Mouse (Mus musculus) WW6 (cell line): ENCODE data around the gene Tnni3.

Experiments
- DNase-seq: peaks from one replicate; pipeline ENCODE4 v3.0.0-alpha.2; 2013; ENCODE audit warnings: low read depth, low spot score

The Tnni3 gene

DNA sequence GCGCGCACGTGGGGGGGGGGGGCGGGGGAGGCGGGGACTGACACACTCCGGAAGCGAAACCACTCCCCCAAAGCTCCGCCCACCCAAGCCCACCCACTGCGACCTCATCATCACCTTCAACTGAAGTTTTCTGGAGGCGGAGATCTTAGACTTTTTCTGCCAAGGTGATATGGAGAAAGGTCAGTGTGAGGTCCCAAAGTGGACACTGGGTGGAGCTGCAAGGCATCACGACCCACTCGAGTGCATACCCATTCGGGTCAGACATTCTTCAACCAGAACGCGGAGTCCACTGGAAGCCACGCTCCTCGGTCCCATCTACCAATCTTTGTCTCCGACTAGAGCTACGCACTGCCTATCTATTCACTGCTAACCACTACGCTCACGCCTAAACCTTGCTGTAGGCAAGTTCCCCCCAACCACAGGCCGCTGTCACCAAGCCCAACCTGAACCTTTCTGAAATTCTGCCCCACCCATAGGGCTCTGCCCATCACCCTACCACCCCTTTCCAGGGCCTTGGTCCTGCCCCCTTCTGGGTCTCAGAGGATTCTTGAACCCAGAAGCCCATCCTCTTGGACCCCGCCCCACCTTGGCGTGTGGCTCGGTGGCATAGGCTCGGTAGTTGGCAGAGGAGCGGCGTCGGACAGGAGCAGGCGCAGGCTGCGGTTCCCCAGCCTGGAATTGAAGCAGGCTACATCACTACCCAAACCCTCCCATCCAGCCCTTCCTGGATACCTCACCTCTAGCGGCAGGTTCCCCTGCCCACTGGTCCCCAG is 2.6 kb downstream of the Tnni3 start:
- DNase-seq = no peak

DNA sequence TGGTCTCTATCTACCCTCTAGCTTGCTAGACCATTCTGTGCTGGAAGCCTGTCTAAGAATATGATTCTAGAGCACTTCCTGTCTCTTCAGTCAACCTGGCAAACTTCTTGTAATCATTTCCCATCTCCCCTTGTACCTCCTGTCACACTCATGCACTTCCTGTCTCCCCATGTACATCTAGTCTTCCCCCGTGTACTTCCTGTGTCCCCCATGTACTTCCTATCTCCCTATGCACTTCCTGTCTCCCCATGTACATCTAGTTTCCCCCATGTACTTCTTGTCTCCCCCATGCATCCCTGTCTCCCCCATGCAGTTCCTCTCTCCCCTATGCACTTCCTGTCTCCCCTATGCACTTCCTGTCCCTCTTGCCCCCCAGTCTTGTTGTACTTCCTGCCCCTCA is 5.5 kb downstream of the Tnni3 start:
- no peak for DNase-seq

DNA sequence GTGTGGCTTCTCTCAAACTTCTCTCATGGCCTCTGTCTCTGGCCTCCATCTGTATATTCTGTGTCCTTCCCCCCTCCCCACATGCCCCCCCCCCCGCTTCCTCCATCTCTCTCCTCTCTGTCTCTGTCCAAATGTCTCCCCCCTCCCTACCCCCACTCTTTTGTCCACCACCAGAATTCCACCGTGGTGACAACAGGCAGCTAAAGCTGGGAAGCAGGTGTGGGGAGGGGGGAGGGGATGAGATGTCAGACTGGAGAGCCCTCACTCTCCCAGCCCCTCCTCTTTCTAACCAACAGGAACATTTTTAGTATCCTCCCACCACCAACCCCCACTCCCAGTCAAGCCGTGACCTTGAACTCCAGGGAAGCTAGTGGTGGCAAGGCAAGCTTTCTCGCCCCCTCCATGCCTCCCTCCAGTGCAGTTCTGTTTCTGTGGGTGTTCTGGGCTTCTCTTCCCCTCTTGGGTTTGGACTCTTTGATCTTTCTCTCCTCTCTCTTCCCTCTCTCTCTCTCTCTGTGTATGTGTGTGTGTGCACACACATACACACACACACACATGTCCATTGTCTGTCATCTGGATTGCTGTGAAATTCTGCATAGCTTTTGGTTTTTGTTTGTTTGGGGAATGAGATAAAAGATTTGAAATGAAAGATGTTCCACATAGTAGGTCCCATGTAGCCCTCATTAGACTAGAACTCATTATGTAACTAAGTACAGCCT is 7.5 kb downstream of the Tnni3 start, which contains the start of gene Tnnt1:
Tnnt1 (minus strand) TSS at position 51 of the 719 bp plus-strand sequence.
- DNase-seq = no peak

DNA sequence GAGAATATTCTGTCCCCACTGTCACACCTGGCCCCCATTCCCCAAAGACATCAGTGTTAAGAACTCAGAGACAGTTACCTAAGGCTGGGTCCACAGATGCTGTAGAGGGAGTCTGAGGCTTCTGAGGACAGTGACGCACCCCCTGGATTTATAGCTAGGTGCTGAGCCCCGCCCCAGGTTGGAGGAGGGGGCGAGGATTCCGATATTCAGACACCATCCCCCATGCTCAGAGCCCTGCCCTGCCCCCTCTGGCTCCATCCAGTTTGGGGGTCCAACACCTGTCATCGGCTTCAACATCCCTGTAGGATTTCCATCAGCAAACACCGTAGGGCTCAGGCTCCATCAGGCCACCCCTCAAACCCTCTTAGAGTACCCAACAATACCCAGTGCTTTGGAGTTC is 8.2 kb downstream of the Tnni3 start:
- no peak for DNase-seq

DNA sequence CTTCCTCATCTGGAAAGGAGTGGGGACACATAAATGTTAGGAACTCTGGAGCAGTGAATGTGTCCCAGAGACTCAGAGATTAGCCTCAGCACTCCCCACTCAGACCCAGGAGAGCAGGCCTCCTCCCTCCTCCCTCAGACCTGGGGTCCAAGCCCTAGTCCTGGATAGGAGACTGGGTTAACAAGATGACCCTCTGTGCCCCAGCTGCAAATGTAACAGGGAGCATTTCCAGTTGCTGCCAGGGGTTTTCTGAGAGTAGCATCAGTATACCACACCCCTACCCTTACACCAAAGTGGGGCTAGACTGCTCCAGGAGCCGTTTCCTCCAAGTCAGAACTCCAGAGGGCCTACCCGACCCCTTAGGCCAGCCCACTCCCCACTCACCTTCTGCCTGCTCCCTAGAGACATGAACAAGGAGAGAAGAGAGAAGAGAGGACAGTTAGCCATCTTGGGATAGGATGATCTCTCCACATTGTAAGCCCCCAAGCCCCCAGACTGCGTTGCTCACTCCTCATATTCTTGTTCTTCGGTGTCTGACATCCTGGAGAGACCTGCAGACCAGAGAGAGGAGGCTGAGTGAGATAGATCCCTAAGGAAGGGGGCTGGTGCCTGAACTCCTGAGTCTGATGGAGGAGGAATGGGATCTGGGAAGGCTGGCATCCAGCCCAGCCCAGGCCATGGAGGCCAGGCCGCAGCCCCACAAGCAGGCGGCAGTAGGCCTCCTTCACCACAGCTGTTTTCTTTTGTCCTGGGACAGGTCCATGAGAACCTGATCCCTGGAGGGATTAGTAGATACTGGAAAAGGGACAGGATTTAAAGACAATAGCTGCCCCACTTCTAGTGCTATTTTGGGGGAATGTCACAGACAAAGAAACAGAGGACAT is 10.0 kb downstream of the Tnni3 start:
- no peak for DNase-seq

DNA sequence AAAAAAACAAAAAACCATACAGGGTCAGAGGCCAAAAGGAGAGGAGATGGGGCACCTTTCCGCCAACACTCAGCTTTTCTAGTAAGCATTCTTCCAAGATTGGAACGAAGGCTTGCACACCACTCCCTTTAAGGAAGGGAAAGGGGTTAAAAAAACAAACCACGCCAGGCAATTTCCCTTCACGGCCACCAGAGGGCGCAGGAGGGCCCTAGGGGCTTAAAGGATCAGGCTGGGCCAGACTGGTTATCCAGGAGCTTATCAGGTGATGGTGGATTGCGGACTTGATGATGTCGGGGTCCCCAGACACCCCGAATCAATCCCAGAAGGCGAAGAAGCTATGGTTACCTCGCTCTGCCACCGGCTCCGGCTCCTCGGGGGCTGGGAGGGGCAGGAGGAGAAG is 10.8 kb downstream of the Tnni3 start:
- no peak for DNase-seq

DNA sequence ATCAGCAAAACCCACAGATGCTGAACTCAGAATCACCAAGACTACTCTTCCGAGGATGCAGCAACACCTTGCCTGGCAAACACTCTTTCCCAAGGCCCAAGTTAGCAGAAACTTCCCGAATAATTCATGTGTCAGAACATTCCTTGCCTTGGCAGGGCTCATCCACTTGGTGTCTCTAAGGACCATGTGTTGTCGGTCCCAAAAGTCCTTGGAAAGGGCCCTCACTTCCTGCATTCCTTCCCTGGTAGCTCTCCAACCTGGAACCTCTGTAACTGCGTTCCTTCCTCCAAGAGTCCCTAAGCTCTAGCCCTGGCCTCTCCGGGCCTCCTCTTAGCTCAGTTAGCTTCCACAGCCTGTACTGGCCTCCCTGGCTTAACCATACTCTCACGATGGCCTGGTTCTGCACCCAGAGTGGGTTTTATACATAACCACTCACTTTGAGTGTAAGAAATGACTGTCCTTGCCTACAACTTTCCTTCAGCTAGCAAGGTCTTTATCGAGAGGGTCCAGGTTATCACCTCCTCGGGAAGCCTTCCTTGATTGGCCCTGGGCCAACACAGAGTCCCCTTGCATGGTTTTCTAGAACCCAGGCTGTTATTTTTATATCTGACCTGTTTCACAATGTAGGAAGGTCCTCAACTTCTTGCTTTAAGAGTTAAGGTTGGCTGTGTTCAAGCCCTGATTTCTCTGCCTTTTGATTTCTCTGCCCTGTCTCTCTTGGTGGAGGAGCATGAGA is 12.4 kb downstream of the Tnni3 start:
- DNase-seq = no peak

DNA sequence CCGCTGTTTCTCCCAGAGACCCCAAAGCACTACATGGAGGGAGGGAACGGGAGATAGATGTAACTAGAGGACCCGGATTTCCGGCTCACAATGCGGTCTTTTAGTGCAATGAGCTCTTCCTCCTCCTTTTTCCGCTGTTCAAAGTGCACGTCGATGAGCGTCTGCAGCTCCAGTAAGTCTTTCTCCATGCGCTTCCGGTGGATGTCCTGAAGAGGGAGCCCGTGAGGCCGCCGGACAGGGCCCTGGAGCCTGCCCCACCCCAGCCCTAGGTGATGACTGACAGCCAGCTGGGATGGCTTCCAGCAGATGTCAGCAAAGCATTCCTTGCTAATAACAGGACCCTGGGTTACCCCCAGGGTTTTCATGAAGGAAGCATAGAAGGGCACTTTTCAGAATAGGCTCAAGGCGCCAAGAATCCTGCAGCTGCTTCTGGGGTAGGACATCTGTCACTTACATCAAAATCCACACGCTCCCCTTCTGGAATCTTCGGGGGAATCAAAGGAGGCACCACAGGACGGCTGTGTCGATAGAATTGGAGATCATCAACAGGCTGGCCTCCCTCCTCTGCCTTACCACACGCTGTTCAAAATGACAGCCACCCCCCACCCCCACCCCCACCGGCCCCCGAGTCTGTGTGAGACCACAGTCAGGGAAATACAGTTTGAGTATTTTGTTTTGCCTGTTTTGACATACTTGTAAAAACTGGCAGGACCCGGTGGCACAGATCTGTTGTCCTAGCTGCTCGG is 14.0 kb downstream of the Tnni3 start:
- no peak for DNase-seq

DNA sequence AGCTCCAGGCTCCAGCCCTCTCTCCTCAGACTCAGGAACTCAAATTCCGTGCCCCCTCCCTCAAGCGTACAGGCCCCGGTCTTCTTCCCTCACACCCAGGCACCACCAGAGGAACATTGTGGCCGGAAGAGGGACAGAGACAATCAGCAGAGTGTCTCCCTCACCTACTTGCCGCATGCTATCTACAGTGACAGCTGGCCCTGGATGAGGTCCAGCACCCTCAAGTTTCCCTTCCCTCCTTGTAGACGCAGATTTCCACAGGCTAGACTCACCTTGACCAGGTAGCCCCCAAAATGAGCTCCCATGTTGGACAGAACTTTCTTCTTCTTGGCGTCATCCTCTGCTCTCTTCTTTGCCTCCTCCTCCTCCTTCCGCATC is 15.3 kb downstream of the Tnni3 start:
- no peak for DNase-seq

DNA sequence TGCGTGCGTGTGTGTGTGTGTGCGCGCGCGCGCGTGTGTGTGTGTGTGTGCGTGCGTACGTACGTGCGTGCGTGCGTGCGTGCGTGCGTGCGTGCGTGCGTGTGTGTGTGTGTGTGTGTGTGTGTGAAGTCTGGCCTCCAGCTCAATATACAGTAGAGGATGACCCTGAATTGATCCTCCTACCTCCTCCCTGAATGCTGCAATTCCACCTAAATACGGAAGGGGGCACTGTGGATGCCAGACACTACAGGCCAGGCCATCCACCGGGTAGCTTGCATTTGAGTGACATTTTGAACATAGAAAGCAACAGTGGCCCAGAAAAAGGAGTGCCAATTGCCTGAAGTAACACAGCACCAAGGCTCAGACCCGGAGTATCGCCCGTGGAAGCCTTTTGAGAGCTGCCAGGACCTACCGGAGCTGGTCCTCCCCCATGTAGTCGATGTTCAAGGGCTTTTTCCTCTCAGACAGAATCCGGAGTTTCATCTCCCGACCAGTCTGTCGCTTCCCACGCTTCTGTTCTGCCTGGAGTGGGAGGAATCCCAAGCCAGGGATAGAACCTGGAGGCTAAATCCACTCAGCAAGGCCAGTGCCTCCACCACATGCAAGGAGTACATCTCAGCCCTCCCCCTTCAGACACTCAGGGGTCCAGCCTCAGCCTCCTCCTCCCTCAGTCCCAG is 15.8 kb downstream of the Tnni3 start:
- DNase-seq = no peak

DNA sequence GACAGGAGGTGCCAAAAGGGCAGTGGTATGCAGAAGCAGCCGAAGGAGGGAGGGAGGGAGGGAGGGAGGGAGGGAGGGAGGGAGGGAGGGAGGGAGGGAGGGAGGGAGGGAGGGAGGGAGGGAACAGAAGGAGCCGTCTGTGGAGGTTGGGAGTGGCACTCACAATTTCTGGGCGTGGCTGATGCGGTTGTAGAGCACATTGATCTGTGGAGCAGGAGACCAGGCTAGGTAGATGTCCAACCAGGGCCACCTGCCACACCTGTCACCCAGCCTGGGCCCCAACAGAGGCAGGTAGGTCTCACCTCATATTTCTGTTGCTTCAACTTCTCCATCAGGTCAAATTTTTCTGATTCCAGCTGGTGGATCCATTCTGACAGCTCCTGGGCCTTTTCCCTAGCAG is 16.8 kb downstream of the Tnni3 start:
- no peak for DNase-seq

DNA sequence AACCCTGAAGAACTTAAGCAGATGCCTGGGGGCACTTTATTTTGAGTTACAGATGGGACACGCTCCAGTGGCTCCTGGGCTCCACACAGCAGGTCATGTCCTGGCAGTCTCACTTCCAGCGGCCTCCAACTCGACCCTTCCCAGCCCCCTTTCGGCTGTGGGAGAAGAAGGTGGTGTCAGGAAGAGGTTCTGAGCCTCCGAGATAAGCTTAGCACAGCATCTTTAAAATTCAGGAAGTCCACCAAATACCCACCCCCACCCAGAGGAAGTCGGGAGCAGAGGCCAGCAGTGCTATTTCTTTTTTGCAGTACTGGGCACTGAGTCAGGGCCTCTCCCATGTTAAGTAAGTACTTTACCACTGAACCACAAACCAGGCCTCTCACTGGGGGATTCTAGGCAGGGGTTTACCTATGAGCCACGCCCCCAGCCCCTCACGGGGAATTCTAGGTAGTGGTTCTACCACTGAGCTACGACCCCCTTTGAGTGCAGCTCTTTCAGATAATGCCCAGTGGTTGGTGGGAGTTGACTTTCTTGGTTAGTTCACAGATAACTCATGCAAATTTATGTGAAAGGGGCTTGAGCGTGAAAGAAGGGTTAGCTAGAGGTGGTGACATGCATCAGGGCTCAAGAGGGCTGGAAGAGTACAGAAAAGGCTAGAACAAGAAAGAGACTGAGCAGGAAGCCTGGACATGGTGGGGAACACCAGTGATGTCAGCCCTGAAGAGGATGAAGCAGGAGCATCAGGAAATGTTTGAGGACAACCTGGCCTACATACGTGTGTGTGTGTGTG is 19.2 kb downstream of the Tnni3 start:
- no peak for DNase-seq

DNA sequence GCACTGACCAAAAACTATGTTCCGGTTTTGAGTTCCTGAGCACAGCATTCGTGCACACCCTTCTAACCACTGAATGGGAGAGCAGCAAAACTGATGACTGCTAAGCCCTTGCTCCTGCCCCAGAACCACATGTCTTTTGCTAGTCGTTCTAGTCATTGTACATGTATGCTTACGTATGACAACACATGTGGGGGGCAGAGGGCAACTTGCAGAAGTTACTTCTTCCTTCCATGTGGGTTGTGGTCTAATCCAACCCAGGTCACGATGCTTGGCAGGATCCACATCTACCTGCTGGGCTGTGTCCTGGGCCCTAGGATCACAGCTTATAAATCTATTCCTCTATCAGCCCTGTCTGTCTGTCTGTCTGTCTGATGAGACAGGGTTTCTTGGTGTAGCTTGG is 20.2 kb downstream of the Tnni3 start:
- DNase-seq = no peak

DNA sequence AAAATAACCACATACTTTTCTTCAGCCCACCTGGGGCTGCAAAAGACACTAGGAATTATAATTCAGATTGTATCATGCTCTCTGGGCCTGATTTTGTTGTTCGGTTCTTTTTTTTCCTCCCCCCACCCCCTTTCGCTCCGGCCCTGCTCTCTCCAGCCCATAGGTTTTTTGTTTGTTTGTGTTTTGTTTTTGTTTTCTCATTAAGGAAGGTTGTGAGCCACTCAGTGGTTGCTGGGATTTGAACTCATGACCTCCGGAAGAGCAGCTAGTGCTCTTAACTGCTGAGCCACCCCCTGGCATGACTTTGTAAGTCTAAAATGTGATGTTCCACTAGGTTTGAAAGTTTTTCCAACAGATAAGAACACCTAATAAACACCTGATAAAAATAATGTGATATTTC is 20.9 kb downstream of the Tnni3 start:
- no peak for DNase-seq

DNA sequence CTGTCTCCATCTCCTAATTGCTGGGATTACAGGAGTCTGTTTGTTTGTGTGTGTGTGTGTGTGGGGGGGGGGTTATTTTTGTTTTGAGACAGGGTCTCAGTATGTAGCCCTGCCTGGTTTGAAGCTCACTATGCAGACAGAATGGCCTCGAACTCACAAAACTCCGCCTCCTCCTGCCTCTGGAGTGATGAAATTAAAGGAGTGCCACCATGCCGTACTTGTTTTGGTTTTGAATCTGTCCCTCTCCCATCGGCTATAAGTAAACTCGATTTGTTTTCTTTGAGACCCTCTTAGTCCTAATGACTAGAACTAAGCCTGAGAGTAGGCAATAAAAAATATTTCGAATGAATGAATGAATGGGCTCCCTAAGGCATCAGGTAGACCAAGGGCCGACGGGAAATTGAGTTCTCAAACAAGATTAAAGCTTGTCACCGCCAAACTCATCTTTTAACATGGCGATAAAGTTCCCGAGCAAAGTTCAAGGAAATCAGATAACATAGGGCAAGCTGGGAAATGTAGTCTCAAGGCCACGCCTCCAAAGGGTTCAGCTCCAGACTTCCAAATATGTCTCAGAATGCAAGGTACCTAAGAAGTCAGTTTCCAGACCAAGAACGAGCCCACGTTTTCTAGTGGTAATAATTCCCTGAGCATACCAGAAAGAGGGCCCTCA is 21.5 kb downstream of the Tnni3 start:
- DNase-seq = no peak

DNA sequence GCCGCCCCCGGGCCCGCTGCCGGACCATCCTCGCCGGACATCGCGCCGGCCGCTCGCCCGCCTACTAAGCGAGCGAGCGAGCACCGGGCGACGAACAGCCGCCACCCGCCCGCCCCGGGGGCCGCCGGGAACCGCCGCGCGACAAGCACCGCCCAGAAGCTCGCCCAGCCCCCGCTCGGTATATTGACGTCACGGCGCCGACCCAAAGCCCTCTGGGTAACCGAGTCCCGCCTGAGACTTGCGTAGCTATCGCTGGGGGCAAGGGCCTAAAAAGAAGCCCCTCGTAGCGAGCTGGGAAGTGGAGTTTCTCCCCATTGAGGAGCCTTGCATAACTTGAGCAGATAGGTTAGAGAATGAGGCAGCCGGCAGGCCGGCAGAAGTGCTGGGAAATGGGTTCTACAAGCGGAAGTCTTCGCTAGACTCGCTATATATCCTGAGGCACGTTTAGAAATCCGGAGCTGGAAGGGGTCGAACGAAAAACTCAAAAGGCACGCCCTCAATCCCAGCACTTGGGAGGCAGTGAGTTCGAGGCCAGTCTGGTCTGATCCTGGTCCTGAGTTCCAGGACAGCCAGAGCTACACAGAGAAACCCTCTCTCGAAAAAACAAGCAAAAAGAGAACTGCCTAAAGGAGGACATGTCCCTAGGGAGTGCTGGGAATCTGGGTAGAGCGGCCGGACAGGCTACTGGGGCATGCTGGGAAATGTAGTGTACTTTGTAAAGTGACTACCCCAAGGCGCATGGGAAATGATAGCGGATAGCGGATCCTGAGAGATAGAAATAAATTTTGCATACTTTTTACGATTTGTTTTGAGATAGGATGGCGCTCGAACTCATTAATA is 22.3 kb downstream of the Tnni3 start, which contains the start of gene Ppp1r12c:
Ppp1r12c (minus strand) TSS at position 123 of the 840 bp plus-strand sequence.
- peak; percentile 73 for DNase-seq

DNA sequence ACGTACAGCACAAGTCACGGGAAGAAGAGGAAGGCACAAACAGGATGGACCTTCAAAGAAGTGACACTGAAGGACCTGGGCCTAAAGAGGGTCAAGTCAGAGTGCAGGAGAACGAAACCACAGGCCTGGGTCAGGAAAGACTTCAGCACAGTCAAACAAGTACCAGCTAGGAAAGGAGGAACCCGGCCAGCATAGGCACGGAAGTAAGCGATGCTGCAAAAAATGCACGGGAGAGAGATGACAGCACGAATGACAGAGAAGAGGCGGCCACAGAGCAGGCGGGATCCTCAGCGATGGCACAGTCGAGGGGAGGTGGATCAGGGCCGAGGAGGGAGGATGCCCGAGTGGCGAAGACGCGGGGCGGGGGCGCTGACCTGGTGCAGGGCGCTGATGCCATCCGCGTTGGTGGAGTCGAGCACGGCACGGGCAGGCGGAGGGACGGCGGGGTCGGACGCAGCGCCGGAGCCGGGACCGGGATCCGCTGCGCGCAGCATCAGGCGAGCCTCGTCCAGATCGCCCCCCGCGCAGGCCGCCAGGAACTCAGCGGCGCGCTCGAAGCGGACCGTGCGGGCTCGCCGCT is 23.0 kb downstream of the Tnni3 start:
- DNase-seq = no peak

DNA sequence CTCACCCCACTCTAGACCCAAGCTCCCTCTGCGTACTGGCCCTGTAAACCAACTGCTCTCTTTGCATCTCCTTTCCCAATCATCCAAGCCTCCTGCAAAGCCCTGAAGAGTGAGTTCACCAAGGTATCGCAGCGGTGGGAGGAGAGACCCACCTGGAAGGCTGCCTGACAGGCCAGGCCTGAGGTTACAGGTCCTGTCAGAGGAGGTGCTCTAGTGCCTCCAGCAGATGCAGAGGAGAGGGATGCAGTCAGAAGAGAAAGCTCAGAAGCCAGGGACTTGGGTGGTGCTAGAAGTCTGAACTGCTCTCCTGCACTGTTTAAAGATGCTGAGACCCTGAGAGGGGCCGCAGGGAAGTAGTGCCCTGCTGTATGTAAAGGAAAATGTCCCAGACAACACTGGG is 25.0 kb downstream of the Tnni3 start:
- DNase-seq = no peak
